Mouse (Mus musculus) thymus, adult 2 months (tissue): ENCODE measurements around the gene Gm21954. TPM values are rescaled to one million over a fixed set of nuclear protein-coding genes. Genes with fewer than 3 reads are reported as not detected.

ENCODE experiments used
- DNase-seq: peaks from one replicate; pipeline ENCODE4 v3.0.0; 2021
- H3K27ac ChIP-seq: fragments of 200-500 bp; 2 replicates; pipeline ENCODE4 v1.5.1; 2012; ENCODE audit warnings: low read length, control low read depth; ENCODE audit not compliant: control insufficient read depth, insufficient read depth
- H3K27me3 ChIP-seq: fragments of 200-500 bp; 2 replicates; pipeline ENCODE4 v1.6.1; 2012; ENCODE audit warnings: mild to moderate bottlenecking, low read length, moderate library complexity, mixed read lengths; ENCODE audit not compliant: control insufficient read depth, insufficient read depth
- H3K36me3 ChIP-seq: fragments of 200-500 bp; 2 replicates; pipeline ENCODE4 v1.6.1; 2012; ENCODE audit warnings: mild to moderate bottlenecking, low read length, moderate library complexity; ENCODE audit not compliant: control insufficient read depth, insufficient read depth
- H3K4me1 ChIP-seq: fragments of 200-500 bp; replicated peaks from 2 replicates; pipeline ENCODE4 v1.6.1; 2012; ENCODE audit warnings: low read length; ENCODE audit not compliant: control insufficient read depth, insufficient read depth
- H3K4me3 ChIP-seq: fragments of 200-500 bp; 2 replicates; pipeline ENCODE4 v1.5.1; 2012; ENCODE audit warnings: mild to moderate bottlenecking, low read length, control low read depth, moderate library complexity; ENCODE audit not compliant: control insufficient read depth, insufficient read depth
- CTCF ChIP-seq: fragments of 200-500 bp; IDR thresholded peaks from 2 replicates; pipeline ENCODE4 v1.5.1; 2012; ENCODE audit warnings: mild to moderate bottlenecking, control low read depth, low read length, moderate library complexity, borderline replicate concordance; ENCODE audit not compliant: control insufficient read depth, poor library complexity, insufficient read depth; ENCODE audit errors: extremely low read depth
- POLR2A ChIP-seq: fragments of 200-500 bp; IDR thresholded peaks from 2 replicates; pipeline ENCODE4 v1.6.1; 2012; ENCODE audit warnings: mild to moderate bottlenecking, low read length, control low read depth, moderate library complexity; ENCODE audit not compliant: control insufficient read depth, poor library complexity, insufficient read depth; ENCODE audit errors: extremely low read depth
- WGBS: fragments of 180-500 bp; shearing (Covaris S2); methylation state at CpG from one replicate; pipeline ENCODE4 v1.1.7; 2018; 5-methylcytosine and 5-hydroxymethylcytosine counted together
- polyA plus RNA-seq: library from polyadenylated mRNA; depleted of rRNA; stranded (reverse); fragments of >200 nt; gene quantifications from 2 replicates; pipeline ENCODE4 v1.2.3, GENCODE M21; 2012

Gene Gm21954
- polyA plus RNA-seq, 1 experiment: not detected

- Histone ChIP-seq H3K27me3 (no peaks in the 10 kb centered on the region), H3K36me3 (no peaks in the 10 kb centered on the region), H3K4me1 (no peaks in the 10 kb centered on the region), H3K4me3 (no peak overlapping the region), H3K27ac (no peak overlapping the region)
- 79% methylated on average over 4 of the region's 4 CpGs for WGBS
- no peak for TF ChIP-seq CTCF
- TF ChIP-seq POLR2A: no peak
- no peak for DNase-seq
These were observed 11.3 kb upstream of the Gm21954 start for GRCm38 (mm10) chr3:55483328-55483727.

- TF ChIP-seq POLR2A (no peak), CTCF (no peak)
- 47% methylated on average over 1 of the region's 1 CpGs for WGBS
- no peak overlapping the region for H3K4me3 ChIP-seq
- no peaks in the 10 kb centered on the region for H3K36me3 ChIP-seq
- DNase-seq: no peak
- H3K4me1 ChIP-seq: no peaks in the 10 kb centered on the region
- H3K27me3 ChIP-seq: no peaks in the 10 kb centered on the region
- H3K27ac ChIP-seq: no peak overlapping the region
These were observed 9.1 kb upstream of the Gm21954 start for GRCm38 (mm10) chr3:55481140-55481539.

- 93% methylated on average over 4 of the region's 4 CpGs for WGBS
- TF ChIP-seq CTCF: no peak
- TF ChIP-seq POLR2A: no peak
- Histone ChIP-seq H3K27me3 (no peaks in the 10 kb centered on the region), H3K4me1 (no peaks in the 10 kb centered on the region), H3K27ac (no peak overlapping the region), H3K4me3 (no peak overlapping the region), H3K36me3 (no peaks in the 10 kb centered on the region)
- DNase-seq: no peak
These were observed 7.3 kb upstream of the Gm21954 start for GRCm38 (mm10) chr3:55479306-55479705.

GRCm38 (mm10) chr3:55476694-55477093 lies 4.7 kb upstream of the Gm21954 start:
- Histone ChIP-seq H3K27ac (no peak overlapping the region), H3K36me3 (no peaks in the 10 kb centered on the region), H3K4me1 (no peaks in the 10 kb centered on the region), H3K27me3 (no peaks in the 10 kb centered on the region), H3K4me3 (no peak overlapping the region)
- no peak for DNase-seq
- TF ChIP-seq CTCF: no peak
- no peak for TF ChIP-seq POLR2A
- WGBS: 96% methylated on average over 7 of the region's 7 CpGs

- no peak overlapping the region for H3K27ac ChIP-seq
- no peaks in the 10 kb centered on the region for H3K36me3 ChIP-seq
- no peak overlapping the region for H3K4me3 ChIP-seq
- 84% methylated on average over 6 of the region's 6 CpGs for WGBS
- no peaks in the 10 kb centered on the region for H3K4me1 ChIP-seq
- no peaks in the 10 kb centered on the region for H3K27me3 ChIP-seq
- no peak for DNase-seq
- no peak for TF ChIP-seq POLR2A
- TF ChIP-seq CTCF: no peak
These were observed 1.1 kb upstream of the Gm21954 start for GRCm38 (mm10) chr3:55473146-55473545.

GRCm38 (mm10) chr3:55466348-55466747 lies 5.7 kb downstream of the Gm21954 start:
- H3K4me1 ChIP-seq: peaks cover 5% of the 10 kb centered on the region
- no peak overlapping the region for H3K4me3 ChIP-seq
- DNase-seq: no peak
- 81% methylated on average over 9 of the region's 9 CpGs for WGBS
- no peaks in the 10 kb centered on the region for H3K36me3 ChIP-seq
- TF ChIP-seq CTCF (no peak), POLR2A (no peak)
- no peak overlapping the region for H3K27ac ChIP-seq
- no peaks in the 10 kb centered on the region for H3K27me3 ChIP-seq

GRCm38 (mm10) chr3:55465785-55466184 lies 6.2 kb downstream of the Gm21954 start:
- 87% methylated on average over 8 of the region's 8 CpGs for WGBS
- H3K27ac ChIP-seq: no peak overlapping the region
- no peak for DNase-seq
- no peaks in the 10 kb centered on the region for H3K36me3 ChIP-seq
- H3K27me3 ChIP-seq: no peaks in the 10 kb centered on the region
- H3K4me3 ChIP-seq: no peak overlapping the region
- peaks cover 5% of the 10 kb centered on the region for H3K4me1 ChIP-seq
- TF ChIP-seq CTCF (no peak), POLR2A (no peak)
